Mouse (Mus musculus) small intestine, adult 2 months (tissue): ENCODE measurements around the gene Slc1a3. TPM values are rescaled to one million over a fixed set of nuclear protein-coding genes. Genes with fewer than 3 reads are reported as not detected.
A peak's percentile ranks its signal among the peaks of the same experiment; 100 is the strongest.

Experiments used
- H3K27ac ChIP-seq: fragments of 200-500 bp; 2 replicates; pipeline ENCODE4 v1.5.1; 2012; ENCODE audit warnings: low read depth, low read length, control low read depth, inconsistent platforms; ENCODE audit not compliant: insufficient read depth
- H3K27me3 ChIP-seq: fragments of 200-500 bp; 2 replicates; pipeline ENCODE4 v1.6.1; 2012; ENCODE audit warnings: mild to moderate bottlenecking, moderate library complexity, low read length, inconsistent platforms; ENCODE audit not compliant: control insufficient read depth, insufficient read depth
- H3K36me3 ChIP-seq: fragments of 200-500 bp; 2 replicates; pipeline ENCODE4 v1.6.1; 2012; ENCODE audit warnings: mild to moderate bottlenecking, low read length, control low read depth, inconsistent platforms; ENCODE audit not compliant: control insufficient read depth, insufficient read depth
- H3K4me1 ChIP-seq: fragments of 200-500 bp; 2 replicates; pipeline ENCODE4 v1.6.1; 2012; ENCODE audit warnings: low read length, inconsistent platforms, mixed read lengths; ENCODE audit not compliant: control insufficient read depth, insufficient read depth, insufficient read length
- H3K4me3 ChIP-seq: fragments of 200-500 bp; 2 replicates; pipeline ENCODE4 v1.5.1; 2012; ENCODE audit warnings: low read depth, mild to moderate bottlenecking, control low read depth, inconsistent platforms, low read length, moderate library complexity
- CTCF ChIP-seq: fragments of 200-500 bp; IDR thresholded peaks from 2 replicates; pipeline ENCODE4 v1.5.1; 2012; ENCODE audit warnings: low read depth, mild to moderate bottlenecking, control low read depth, inconsistent platforms, low read length, moderate library complexity, mixed read lengths; ENCODE audit not compliant: insufficient replicate concordance, insufficient read length; ENCODE audit errors: extremely low read depth
- POLR2A ChIP-seq: fragments of 200-500 bp; IDR thresholded peaks from 2 replicates; pipeline ENCODE4 v1.6.1; 2012; ENCODE audit warnings: low read depth, mild to moderate bottlenecking, control low read depth, inconsistent platforms, low read length, moderate library complexity
- WGBS: fragments of 180-500 bp; shearing (Covaris S2); methylation state at CpG from one replicate; pipeline ENCODE4 v1.1.7; 2018; 5-methylcytosine and 5-hydroxymethylcytosine counted together
- polyA plus RNA-seq: library from polyadenylated mRNA; depleted of rRNA; stranded (reverse); fragments of >200 nt; gene quantifications from 2 replicates; pipeline ENCODE4 v1.2.3, GENCODE M21; 2012

The Slc1a3 gene
- polyA plus RNA-seq, 1 experiment: 0.87 TPM

DNA sequence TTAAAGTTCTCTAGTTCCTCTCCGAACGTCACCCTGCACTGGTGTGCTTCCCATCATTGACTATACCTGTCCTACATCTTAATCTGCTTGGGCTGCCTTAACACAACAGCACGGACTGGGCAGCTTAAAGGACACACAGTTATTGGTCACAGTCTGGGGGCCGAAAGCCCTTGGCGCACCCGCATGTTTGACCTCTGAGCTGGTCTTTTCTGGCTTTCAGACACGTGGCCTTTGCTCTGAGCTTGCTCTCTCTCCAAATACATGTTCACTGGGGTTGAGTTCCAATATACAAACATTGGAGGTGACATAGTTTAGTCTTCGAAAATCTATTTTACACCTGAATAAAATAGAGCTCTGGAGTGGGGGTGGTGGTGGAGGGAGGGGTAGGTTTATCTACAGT lies 82.4 kb downstream of the Slc1a3 start:
- Histone ChIP-seq H3K4me3 (no peak overlapping the region), H3K4me1 (peaks cover 1% of the 10 kb centered on the region), H3K27ac (no peak overlapping the region), H3K36me3 (no peaks in the 10 kb centered on the region), H3K27me3 (0 out of 2 replicates have a peak, but pooled peaks cover 9% of the 10 kb centered on the region)
- 73% methylated on average over 8 of the region's 8 CpGs for WGBS
- TF ChIP-seq CTCF: no peak
- no peak for TF ChIP-seq POLR2A

- peaks cover 1% of the 10 kb centered on the region for H3K4me1 ChIP-seq
- H3K36me3 ChIP-seq: no peaks in the 10 kb centered on the region
- TF ChIP-seq CTCF (peak; percentile 84; the same call in 1 of the 2 replicates), POLR2A (no peak)
- H3K4me3 ChIP-seq: peak overlapping the region; percentile 58
- WGBS: 2% methylated on average over 15 of the region's 15 CpGs
- H3K27me3 ChIP-seq: 0 out of 2 replicates have a peak, but pooled peaks cover 9% of the 10 kb centered on the region
- H3K27ac ChIP-seq: no peak overlapping the region
Measured at GRCm38 (mm10) chr15:8627097-8627537, 83.4 kb downstream of the Slc1a3 start.

DNA sequence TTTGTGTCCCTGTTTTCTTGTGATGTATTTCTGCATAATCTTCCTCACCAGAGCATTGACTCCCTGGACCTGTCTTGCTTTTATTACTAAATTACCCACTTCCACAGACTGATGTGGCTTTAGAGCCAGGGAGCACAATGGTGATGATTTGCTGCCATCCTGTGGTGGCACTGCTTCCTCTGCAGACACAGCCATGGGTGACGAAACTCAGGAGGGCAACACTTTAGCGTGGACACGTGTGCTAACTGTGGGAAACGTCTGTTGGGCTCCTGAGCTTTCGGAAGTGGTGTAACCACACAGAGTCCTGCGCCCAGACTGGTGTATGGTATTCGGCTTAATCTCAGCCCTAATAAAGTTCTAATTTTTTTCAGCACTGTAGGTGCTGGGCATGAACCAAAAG lies 85.2 kb downstream of the Slc1a3 start:
- H3K4me3 ChIP-seq: no peak overlapping the region
- H3K27me3 ChIP-seq: 0 out of 2 replicates have a peak, but pooled peaks cover 9% of the 10 kb centered on the region
- peaks cover 1% of the 10 kb centered on the region for H3K4me1 ChIP-seq
- no peak overlapping the region for H3K27ac ChIP-seq
- TF ChIP-seq CTCF (peak; percentile 40; the same call in 1 of the 2 replicates), POLR2A (no peak)
- H3K36me3 ChIP-seq: no peaks in the 10 kb centered on the region
- 30% methylated on average over 7 of the region's 7 CpGs for WGBS

GRCm38 (mm10) chr15:8623879-8624278 lies 86.7 kb downstream of the Slc1a3 start:
- TF ChIP-seq CTCF (no peak), POLR2A (no peak)
- Histone ChIP-seq H3K4me1 (peaks cover 1% of the 10 kb centered on the region; the same call in 1 of the 2 replicates), H3K36me3 (no peaks in the 10 kb centered on the region), H3K27ac (no peak overlapping the region), H3K27me3 (0 out of 2 replicates have a peak, but pooled peaks cover 3% of the 10 kb centered on the region), H3K4me3 (no peak overlapping the region)

- no peak overlapping the region for H3K4me3 ChIP-seq
- H3K4me1 ChIP-seq: no peaks in the 10 kb centered on the region
- TF ChIP-seq CTCF (no peak), POLR2A (no peak)
- no peaks in the 10 kb centered on the region for H3K27me3 ChIP-seq
- H3K27ac ChIP-seq: no peak overlapping the region
- no peaks in the 10 kb centered on the region for H3K36me3 ChIP-seq
- 84% methylated on average over 18 of the region's 18 CpGs for WGBS
Measured at GRCm38 (mm10) chr15:8619479-8620026, 91.0 kb downstream of the Slc1a3 start.

DNA sequence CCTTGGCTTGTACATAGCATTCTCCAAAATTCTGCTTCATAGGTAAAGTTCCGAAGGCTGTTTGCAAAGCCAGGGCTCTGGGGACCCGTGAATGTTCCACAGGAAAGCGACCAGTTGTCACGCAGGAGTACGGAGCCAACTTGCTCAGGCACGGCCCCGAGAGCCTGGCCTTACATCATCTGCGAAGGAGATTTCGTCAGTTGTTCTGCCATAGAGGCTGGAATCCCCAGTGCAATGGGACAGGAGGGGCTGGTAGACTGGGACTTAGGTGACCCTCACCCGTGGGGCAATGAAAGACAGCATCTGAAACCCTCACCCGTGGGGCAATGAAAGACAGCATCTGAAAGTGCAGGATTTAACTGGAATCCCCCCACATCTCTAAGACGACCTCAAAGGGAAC lies 94.3 kb downstream of the Slc1a3 start:
- no peak for TF ChIP-seq POLR2A
- TF ChIP-seq CTCF: no peak
- H3K27me3 ChIP-seq: no peaks in the 10 kb centered on the region

DNA sequence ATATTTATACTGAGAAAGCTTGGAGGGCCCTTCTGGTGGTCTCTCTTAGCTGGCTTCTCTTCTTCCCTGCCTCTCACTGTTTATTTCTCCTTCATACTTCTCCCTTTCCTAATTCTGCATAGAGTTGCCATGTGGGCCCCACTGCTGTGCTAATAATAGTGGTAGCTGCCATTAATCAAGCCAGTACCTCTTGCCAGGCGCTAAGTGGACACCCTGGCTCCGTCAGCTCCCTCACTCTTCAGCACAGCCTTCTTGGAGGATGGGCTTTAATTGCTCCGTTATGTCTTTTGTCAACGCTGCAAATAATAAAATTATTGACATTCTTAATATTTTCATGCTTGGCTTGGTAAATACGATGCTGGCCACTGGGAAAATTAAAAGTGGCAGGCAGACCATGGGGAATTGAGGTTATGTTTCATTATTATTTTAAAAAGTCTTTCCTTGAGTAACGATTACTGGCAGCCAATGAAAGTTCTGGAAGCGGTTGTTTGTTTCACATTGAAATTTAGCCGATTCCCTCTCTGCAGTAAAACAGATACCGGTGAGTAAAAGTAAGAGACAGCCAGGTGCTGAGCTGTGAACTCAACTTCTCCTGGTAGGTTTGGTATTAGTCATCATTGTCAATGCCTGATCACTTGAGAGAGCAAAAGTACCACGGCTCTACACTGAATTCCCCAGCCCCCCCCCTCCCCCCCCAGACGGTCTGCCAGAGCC lies 94.9 kb downstream of the Slc1a3 start:
- 71% methylated on average over 11 of the region's 11 CpGs for WGBS
- H3K27ac ChIP-seq: no peak overlapping the region
- TF ChIP-seq POLR2A: no peak
- no peak for TF ChIP-seq CTCF
- H3K36me3 ChIP-seq: no peaks in the 10 kb centered on the region
- no peaks in the 10 kb centered on the region for H3K4me1 ChIP-seq
- no peaks in the 10 kb centered on the region for H3K27me3 ChIP-seq
- H3K4me3 ChIP-seq: no peak overlapping the region

More for the DNA sequence above, 94.3 kb downstream of the Slc1a3 start:
- no peaks in the 10 kb centered on the region for H3K36me3 ChIP-seq
- WGBS: 75% methylated on average over 12 of the region's 12 CpGs
- no peaks in the 10 kb centered on the region for H3K4me1 ChIP-seq
- no peak overlapping the region for H3K4me3 ChIP-seq
- H3K27ac ChIP-seq: no peak overlapping the region
